Mouse (Mus musculus): ENCODE measurements around the gene Gm9747. TPM values are rescaled to one million over a fixed set of nuclear protein-coding genes. Genes with fewer than 3 reads are reported as not detected.
A peak's percentile ranks its signal among the peaks of the same experiment; 100 is the strongest.

Gm9747 gene
- polyA plus RNA-seq, 1 experiment = not detected

DNA sequence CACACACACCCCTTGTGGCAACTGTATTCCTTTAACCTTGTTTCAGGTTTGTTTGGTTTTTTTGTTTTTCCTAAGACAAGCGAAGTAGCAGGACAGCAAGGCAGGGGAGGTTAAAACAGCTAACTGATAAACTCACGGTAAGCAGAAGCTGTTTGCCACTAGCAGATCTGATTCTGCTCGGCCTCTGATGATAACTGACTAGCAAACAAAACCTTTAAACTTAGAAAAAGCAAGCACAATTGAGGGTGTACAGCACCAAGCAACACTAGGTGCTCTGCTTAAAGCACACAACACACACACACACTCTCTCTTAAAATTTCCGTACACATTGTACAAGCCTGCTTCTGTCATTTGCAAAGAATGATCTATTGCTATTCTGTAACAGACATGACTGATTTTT is 51.5 kb downstream of the Gm9747 start:
- peak overlapping the region; percentile 99 for H3K27ac ChIP-seq (ENCODE audit: insufficient read depth, low read depth, low read length)
- TF ChIP-seq POLR2A (IDR thresholded peaks at IDR 0.05; ENCODE audit: low read depth, low read length) = no peak
- TF ChIP-seq CTCF (conservative IDR thresholded peaks at IDR 0.05; ENCODE audit: insufficient read depth, insufficient read length, low read depth, low read length) = no peak
- H3K4me3 ChIP-seq (ENCODE audit: insufficient read depth, low read depth, low read length) = peak overlapping the region; percentile 28; the same call in 1 of the 2 replicates
- H3K4me1 ChIP-seq (ENCODE audit: control insufficient read depth, insufficient read depth, low read length) = peaks cover 6% of the 10 kb centered on the region; the same call in 1 of the 2 replicates
- H3K27me3 ChIP-seq (replicated peaks; ENCODE audit: control insufficient read depth, insufficient read depth, low read length) = no peaks in the 10 kb centered on the region
- 56% methylated on average over 4 of the region's 4 CpGs for WGBS
- H3K36me3 ChIP-seq (ENCODE audit: control insufficient read depth, insufficient read depth, low read length) = no peaks in the 10 kb centered on the region
- peak; percentile 6 for DNase-seq

Other genes starting within 250 kb of the Gm9747 start
- gene Irs1, start 58.3 kb downstream of the Gm9747 start, polyA plus RNA-seq (2012; rRNA removed) = 7.1 and 7.4 TPM in 2 replicates
- 12.8 and 13.0 TPM in 2 replicates for gene Rhbdd1, start 83.3 kb downstream of the Gm9747 start, polyA plus RNA-seq (2012; rRNA removed)

Measured in kidney, adult 2 months (tissue).